Mouse (Mus musculus): ENCODE results near the gene Ube2e2. TPM values are rescaled to one million over a fixed set of nuclear protein-coding genes. Genes with fewer than 3 reads are reported as not detected.

Ube2e2 gene
- polyA plus RNA-seq, 1 experiment = 116 TPM

GRCm38 (mm10) chr14:18796857-18797256 is 97.2 kb downstream of the Ube2e2 start:
- Histone ChIP-seq H3K4me1 (ENCODE audit: control insufficient read depth, insufficient read depth, low read length) (0 out of 2 replicates have a peak, but pooled peaks cover 2% of the 10 kb centered on the region), H3K4me3 (replicated peaks; ENCODE audit: extremely low read depth, low read depth, low read length) (no peak overlapping the region)
- TF ChIP-seq CTCF (IDR thresholded peaks at IDR 0.05; ENCODE audit: insufficient read depth, low read length) (no peak), POLR2A (IDR thresholded peaks at IDR 0.05; ENCODE audit: borderline replicate concordance, extremely low read depth, low read depth, low read length) (no peak)
- DNase-seq = no peak

GRCm38 (mm10) chr14:18795787-18796186 is 98.3 kb downstream of the Ube2e2 start:
- WGBS = 59% methylated on average over 2 of the region's 2 CpGs

GRCm38 (mm10) chr14:18778993-18779675 is 114.9 kb downstream of the Ube2e2 start:
- Histone ChIP-seq H3K4me1 (ENCODE audit: control insufficient read depth, insufficient read depth, low read length) (no peaks in the 10 kb centered on the region; the same call in 1 of the 2 replicates), H3K4me3 (replicated peaks; ENCODE audit: extremely low read depth, low read depth, low read length) (no peak overlapping the region)
- DNase-seq = no peak
- TF ChIP-seq POLR2A (IDR thresholded peaks at IDR 0.05; ENCODE audit: borderline replicate concordance, extremely low read depth, low read depth, low read length) (no peak), CTCF (IDR thresholded peaks at IDR 0.05; ENCODE audit: insufficient read depth, low read length) (no peak)
- 50% methylated on average over 3 of the region's 3 CpGs for whole genome bisulfite sequencing

More at GRCm38 (mm10) chr14:18795787-18796186, 98.3 kb downstream of the Ube2e2 start:
- no peak for TF ChIP-seq CTCF (IDR thresholded peaks at IDR 0.05; ENCODE audit: insufficient read depth, low read length)
- TF ChIP-seq POLR2A (IDR thresholded peaks at IDR 0.05; ENCODE audit: borderline replicate concordance, extremely low read depth, low read depth, low read length) = no peak
- DNase-seq = no peak
- 0 out of 2 replicates have a peak, but pooled peaks cover 2% of the 10 kb centered on the region for H3K4me1 ChIP-seq (ENCODE audit: control insufficient read depth, insufficient read depth, low read length)
- H3K4me3 ChIP-seq (replicated peaks; ENCODE audit: extremely low read depth, low read depth, low read length) = no peak overlapping the region

- Histone ChIP-seq H3K4me3 (replicated peaks; ENCODE audit: extremely low read depth, low read depth, low read length) (no peak overlapping the region), H3K4me1 (ENCODE audit: control insufficient read depth, insufficient read depth, low read length) (no peaks in the 10 kb centered on the region; the same call in 1 of the 2 replicates)
- no peak for DNase-seq
- no peak for TF ChIP-seq POLR2A (IDR thresholded peaks at IDR 0.05; ENCODE audit: borderline replicate concordance, extremely low read depth, low read depth, low read length)
- no peak for TF ChIP-seq CTCF (IDR thresholded peaks at IDR 0.05; ENCODE audit: insufficient read depth, low read length)
- WGBS = 82% methylated on average over 5 of the region's 5 CpGs
Observed at GRCm38 (mm10) chr14:18778241-18778640, 115.8 kb downstream of the Ube2e2 start.

GRCm38 (mm10) chr14:18776132-18776531 is 117.9 kb downstream of the Ube2e2 start:
- no peak for TF ChIP-seq CTCF (IDR thresholded peaks at IDR 0.05; ENCODE audit: insufficient read depth, low read length)
- H3K4me1 ChIP-seq (ENCODE audit: control insufficient read depth, insufficient read depth, low read length) = no peaks in the 10 kb centered on the region; the same call in 1 of the 2 replicates
- 88% methylated on average over 2 of the region's 2 CpGs for WGBS
- no peak overlapping the region for H3K4me3 ChIP-seq (replicated peaks; ENCODE audit: extremely low read depth, low read depth, low read length)
- no peak for DNase-seq

GRCm38 (mm10) chr14:18773724-18774123 is 120.3 kb downstream of the Ube2e2 start:
- Histone ChIP-seq H3K4me1 (ENCODE audit: control insufficient read depth, insufficient read depth, low read length) (no peaks in the 10 kb centered on the region; the same call in 1 of the 2 replicates), H3K4me3 (replicated peaks; ENCODE audit: extremely low read depth, low read depth, low read length) (no peak overlapping the region)
- WGBS = 34% methylated on average over 2 of the region's 2 CpGs
- no peak for TF ChIP-seq CTCF (IDR thresholded peaks at IDR 0.05; ENCODE audit: insufficient read depth, low read length)
- no peak for TF ChIP-seq POLR2A (IDR thresholded peaks at IDR 0.05; ENCODE audit: borderline replicate concordance, extremely low read depth, low read depth, low read length)
- no peak for DNase-seq

GRCm38 (mm10) chr14:18759601-18760356 is 134.3 kb downstream of the Ube2e2 start:
- H3K4me1 ChIP-seq (ENCODE audit: control insufficient read depth, insufficient read depth, low read length) = no peaks in the 10 kb centered on the region
- DNase-seq = no peak
- WGBS = 75% methylated on average over 6 of the region's 6 CpGs
- no peak overlapping the region for H3K4me3 ChIP-seq (replicated peaks; ENCODE audit: extremely low read depth, low read depth, low read length)
- no peak for TF ChIP-seq POLR2A (IDR thresholded peaks at IDR 0.05; ENCODE audit: borderline replicate concordance, extremely low read depth, low read depth, low read length)

- no peak overlapping the region for H3K4me3 ChIP-seq (replicated peaks; ENCODE audit: extremely low read depth, low read depth, low read length)
- 76% methylated on average over 2 of the region's 2 CpGs for WGBS
- DNase-seq = no peak
- TF ChIP-seq POLR2A (IDR thresholded peaks at IDR 0.05; ENCODE audit: borderline replicate concordance, extremely low read depth, low read depth, low read length) = no peak
- no peak for TF ChIP-seq CTCF (IDR thresholded peaks at IDR 0.05; ENCODE audit: insufficient read depth, low read length)
- H3K4me1 ChIP-seq (ENCODE audit: control insufficient read depth, insufficient read depth, low read length) = no peaks in the 10 kb centered on the region
Observed at GRCm38 (mm10) chr14:18758595-18759532, 135.2 kb downstream of the Ube2e2 start.

- no peak for DNase-seq
- Histone ChIP-seq H3K4me1 (ENCODE audit: control insufficient read depth, insufficient read depth, low read length) (no peaks in the 10 kb centered on the region), H3K4me3 (replicated peaks; ENCODE audit: extremely low read depth, low read depth, low read length) (no peak overlapping the region)
- WGBS = 82% methylated on average over 2 of the region's 2 CpGs
- TF ChIP-seq CTCF (IDR thresholded peaks at IDR 0.05; ENCODE audit: insufficient read depth, low read length) = no peak
- TF ChIP-seq POLR2A (IDR thresholded peaks at IDR 0.05; ENCODE audit: borderline replicate concordance, extremely low read depth, low read depth, low read length) = no peak
Observed at GRCm38 (mm10) chr14:18758003-18758402, 136.1 kb downstream of the Ube2e2 start.
